Mouse (Mus musculus): ENCODE results near the gene Dclk1.

Dclk1 gene

DNA sequence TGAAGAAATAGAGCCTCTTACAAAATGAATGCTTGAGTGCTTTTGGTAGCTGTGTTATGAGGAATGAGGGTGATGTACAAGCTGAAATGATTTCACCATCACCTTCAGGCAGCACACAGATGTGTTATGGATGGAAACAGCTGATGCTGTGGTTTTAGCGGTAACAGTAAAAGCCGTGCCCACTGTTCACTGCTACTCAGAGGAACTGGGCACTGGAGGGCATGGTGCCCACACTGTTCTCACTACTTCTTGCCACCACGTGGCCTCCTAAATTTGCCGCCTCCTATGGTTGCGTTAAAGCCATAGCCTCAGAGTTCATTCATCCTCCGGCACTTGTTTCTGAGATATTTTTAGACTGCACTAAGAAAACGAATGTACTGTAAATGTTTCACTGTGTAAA, 18.0 kb downstream of the Dclk1 start:
- DNase-seq (ENCODE audit: low spot score), result no peak

GRCm38 (mm10) chr3:55266091-55266490, 23.9 kb downstream of the Dclk1 start:
- no peak for DNase-seq (ENCODE audit: low spot score)

DNA sequence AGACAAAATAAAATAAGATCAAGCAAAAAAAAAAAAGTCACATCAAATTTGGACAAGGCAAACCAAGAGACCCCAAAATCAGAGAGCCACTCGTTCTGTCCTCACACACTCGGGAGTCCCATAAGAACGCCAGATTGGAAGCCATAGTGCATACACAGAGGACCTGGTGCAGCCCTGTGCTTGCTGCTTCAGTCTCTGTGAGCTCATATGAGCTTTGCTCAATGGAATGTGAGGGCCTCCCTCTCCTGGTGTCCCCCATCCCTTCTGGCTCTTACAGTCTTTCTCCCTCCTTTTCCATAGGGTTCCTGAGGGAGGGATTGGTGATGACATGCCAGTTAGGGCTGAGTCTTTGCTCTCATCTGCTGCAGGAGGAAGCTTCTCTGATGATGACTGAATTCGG, 27.6 kb downstream of the Dclk1 start:
- peak; percentile 24 for DNase-seq (ENCODE audit: low spot score)

- no peak for DNase-seq (ENCODE audit: low spot score)
Measured at GRCm38 (mm10) chr3:55270345-55270744, 28.2 kb downstream of the Dclk1 start.

GRCm38 (mm10) chr3:55270920-55271319, 28.8 kb downstream of the Dclk1 start:
- DNase-seq (ENCODE audit: low spot score), result no peak

DNA sequence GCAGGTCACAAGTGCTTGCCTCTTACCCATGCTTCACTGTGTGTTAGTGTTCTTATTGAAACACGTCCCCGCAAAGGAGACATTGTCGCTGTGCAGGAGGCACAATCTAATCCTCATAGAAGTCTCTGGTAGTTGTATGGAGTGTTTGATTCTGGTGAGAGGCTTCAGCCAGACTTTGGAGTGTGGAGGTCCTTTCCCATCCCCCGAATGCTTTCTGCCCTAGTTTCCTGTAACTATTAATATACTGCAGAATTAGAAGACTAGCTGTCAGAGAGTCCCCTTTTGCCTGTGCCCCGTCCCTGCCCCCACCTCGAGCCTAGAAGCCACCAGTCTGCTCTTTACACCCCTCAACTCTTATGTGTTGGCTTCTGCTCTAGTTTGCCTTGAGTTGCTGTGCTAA, 30.4 kb downstream of the Dclk1 start:
- no peak for DNase-seq (ENCODE audit: low spot score)

- no peak for DNase-seq (ENCODE audit: low spot score)
Measured at GRCm38 (mm10) chr3:55276446-55276845, 34.3 kb downstream of the Dclk1 start.

- no peak for DNase-seq (ENCODE audit: low spot score)
Measured at GRCm38 (mm10) chr3:55276851-55277250, 34.7 kb downstream of the Dclk1 start.

DNA sequence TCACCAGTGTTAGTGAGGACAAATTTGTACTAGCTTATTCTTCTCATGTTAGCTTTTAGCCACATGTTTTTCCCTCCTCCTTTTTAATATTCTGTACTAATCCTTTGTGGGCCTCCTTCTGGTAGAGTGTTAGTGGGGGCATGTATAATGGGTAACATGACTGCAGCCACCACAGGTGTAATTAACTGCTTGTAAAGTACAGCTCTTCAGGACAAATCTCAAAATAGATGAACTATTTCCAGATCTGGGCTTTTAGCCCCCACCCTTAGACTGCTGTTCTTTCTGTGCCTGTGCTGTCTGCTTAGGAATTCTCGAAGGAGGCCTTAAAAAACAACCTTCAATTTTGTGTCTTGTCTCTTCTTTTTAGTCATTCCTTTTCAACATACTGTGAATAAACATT, 35.7 kb downstream of the Dclk1 start:
- no peak for DNase-seq (ENCODE audit: low spot score)

GRCm38 (mm10) chr3:55279923-55280322, 37.8 kb downstream of the Dclk1 start:
- no peak for DNase-seq (ENCODE audit: low spot score)

GRCm38 (mm10) chr3:55280471-55280870, 38.3 kb downstream of the Dclk1 start:
- DNase-seq (ENCODE audit: low spot score), result no peak

DNA sequence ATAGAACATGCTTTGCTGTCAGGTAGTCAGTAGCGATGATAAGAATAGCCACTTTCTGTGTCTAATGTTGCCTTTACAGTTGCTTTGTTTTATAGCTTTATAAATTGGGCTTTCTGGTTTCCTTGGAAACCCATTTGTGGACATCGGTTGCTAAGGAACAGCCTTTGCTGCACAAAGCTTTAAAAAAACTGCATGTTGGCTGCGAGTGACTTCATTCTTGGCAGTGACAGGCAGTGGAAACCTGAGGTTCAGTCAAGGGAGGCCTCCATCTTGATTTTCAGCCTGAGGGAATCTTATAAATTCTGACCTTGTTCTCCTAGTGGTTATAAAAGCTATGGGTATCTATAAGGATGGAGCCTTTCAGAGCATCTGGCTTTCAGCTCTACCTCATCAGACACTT, 42.1 kb downstream of the Dclk1 start:
- peak; percentile 35 for DNase-seq (ENCODE audit: low spot score)

DNA sequence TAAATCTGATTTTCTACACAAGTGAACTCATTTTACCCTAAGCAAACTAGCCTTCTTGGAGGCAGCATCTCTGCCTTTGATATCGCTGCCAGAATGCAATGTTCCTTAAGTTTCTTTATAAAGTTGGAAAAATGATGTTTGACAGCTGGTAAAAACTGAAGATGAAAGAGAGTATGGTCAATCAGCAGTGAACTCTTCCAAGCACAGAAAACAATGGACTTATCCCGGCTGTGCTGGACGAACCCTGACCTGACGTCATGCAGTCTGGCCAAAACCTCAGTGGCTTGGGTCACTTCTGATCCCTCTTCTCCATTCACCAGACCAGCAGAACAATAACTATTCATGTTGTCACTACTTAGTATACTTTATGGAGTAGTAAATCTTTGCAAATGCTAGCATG, 46.6 kb downstream of the Dclk1 start:
- peak; percentile 51 for DNase-seq (ENCODE audit: low spot score)

GRCm38 (mm10) chr3:55291964-55292363, 49.8 kb downstream of the Dclk1 start:
- DNase-seq (ENCODE audit: low spot score), result no peak

- no peak for DNase-seq (ENCODE audit: low spot score)
Measured at GRCm38 (mm10) chr3:55292783-55293430, 50.7 kb downstream of the Dclk1 start.

GRCm38 (mm10) chr3:55305653-55306052, 63.5 kb downstream of the Dclk1 start:
- no peak for DNase-seq (ENCODE audit: low spot score)

DNA sequence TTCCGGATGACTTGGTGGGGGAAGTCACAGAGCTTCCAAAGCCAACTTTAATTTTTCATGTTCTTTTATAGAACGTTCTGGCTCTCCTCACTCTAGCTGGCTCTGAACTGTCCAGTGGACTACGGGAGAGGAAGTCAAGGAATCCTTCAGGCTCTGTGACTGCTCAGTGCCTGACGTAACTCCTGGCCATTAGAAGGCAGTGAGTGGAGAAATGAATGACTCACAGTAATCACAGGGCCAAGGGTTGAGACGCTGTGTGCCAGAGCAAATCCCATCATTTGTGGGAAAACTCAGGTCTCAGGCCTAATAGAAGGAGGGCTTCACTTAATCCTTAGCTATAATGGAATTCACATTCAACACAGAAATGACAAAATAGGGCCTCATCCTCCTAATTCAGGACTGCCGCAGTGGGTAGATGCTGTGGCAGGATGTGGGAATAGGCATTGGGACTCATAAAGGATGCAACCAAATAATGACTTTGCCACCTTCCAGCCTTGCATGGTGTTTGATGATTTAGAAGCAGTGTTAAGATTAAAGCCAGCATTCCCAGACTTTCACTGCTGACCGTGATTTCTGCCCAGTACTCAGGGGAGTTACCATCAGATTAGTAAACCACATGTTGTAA, 65.5 kb downstream of the Dclk1 start:
- peak; percentile 38 for DNase-seq (ENCODE audit: low spot score)

DNA sequence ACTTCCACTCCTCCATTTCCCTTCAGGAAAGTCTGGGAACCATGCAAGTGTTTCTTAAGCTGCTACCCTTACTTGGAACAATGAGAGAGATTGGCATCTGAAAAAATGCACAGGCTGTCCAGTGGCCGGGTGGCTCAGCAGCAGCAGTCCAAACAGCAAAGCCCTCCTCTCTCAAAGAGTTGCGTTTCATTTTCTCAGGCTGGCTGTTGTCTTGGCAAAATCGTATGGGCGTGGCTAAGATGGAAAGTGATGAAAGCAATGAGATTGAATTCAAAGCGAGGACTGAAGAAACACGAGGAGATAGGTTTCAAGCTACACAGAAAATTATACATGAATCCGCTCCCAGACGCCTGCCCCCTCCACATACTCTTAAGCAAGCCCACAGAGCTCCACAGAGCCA, 67.8 kb downstream of the Dclk1 start:
- no peak for DNase-seq (ENCODE audit: low spot score)

- DNase-seq (ENCODE audit: low spot score), result no peak
Measured at GRCm38 (mm10) chr3:55315827-55316226, 73.7 kb downstream of the Dclk1 start.

DNA sequence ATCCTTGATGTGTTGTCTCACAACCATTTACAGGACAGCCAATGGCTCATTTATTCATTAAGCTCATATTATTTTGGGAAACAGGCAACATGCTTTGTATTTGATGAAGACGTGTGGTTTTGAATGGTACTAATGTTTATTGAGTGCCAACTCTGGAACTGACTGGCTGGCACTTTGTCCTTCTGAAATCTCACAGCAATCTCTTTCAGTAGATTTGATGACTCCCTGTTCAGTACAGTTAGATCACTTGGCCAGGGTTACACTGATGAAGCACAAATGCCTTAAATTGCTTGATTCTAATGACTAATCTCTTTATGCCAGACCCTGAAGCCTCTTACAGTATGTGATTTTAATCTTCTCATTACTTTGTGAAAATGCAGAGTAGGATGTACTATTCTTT, 75.9 kb downstream of the Dclk1 start:
- no peak for DNase-seq (ENCODE audit: low spot score)

DNA sequence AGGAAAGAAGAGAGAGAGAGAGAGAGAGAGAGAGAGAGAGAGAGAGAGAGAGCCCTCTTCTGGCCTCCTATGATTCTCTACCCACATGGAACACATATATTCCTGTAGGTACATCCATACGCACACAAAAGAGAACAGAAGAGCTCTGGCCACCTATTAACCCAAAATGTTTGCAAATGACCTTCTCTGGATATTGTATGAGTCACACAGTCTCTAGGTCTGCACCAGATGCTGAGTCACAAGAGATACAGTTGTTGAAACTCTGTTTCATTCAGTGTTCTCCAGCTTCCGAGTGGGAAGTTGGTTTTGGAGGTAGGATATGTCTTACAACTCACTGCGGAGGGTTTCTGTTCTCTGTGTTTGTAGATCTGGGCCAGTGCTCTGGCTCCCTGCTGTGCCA, 78.4 kb downstream of the Dclk1 start:
- no peak for DNase-seq (ENCODE audit: low spot score)

DNA sequence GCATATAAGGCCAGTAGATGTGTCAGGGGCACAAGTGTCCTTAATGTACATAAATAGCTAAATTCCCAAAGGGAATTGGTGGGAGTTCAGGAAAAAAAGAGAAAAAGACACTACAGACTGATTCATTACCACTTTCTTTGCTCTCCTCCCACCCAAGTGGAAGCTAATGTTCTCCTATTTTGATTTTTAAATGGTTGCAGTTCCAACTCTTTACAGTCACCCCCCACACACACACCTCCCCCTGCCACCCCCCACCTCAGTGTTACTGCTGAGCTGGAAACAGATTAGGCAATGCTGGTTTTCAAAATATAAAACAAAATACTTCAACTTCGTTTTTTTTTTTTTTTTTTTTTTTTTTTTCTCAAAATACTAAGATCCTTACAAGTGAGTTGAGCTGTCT, 81.9 kb downstream of the Dclk1 start:
- DNase-seq (ENCODE audit: low spot score), result no peak

GRCm38 (mm10) chr3:55330496-55330895, 88.3 kb downstream of the Dclk1 start:
- DNase-seq (ENCODE audit: low spot score), result no peak

DNA sequence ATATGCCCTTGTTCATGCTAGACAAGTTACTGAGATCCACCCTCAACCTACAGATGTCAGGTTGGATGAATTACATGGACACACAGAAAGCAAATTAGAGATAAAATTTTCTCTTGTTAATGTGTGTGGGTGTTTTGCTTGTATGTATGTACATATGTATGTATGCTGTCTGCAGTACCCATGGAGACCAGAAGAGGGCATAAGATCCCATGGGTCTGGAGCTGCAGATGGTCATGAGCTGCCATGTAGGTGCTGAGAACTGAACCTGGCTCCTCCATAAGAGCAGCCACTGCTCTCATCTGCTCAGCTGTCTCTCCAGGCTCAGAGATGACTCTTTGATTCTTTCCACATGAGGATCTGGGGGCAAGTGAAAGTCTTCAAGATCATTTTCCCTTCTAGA, 89.5 kb downstream of the Dclk1 start:
- DNase-seq (ENCODE audit: low spot score), result no peak

Measured in retina, embryonic 14.5 days (tissue).